Mouse (Mus musculus): ENCODE measurements around the gene Slco3a1. TPM values are rescaled to one million over a fixed set of nuclear protein-coding genes. Genes with fewer than 3 reads are reported as not detected.
"Not testable (repeated sequence)": the region's sequence is repeated elsewhere in the genome, so short reads cannot be mapped to it uniquely, and the experiment has no call there.

The Slco3a1 gene
- polyA plus RNA-seq, 1 experiment from 2014 or later: 22.6 TPM

DNA sequence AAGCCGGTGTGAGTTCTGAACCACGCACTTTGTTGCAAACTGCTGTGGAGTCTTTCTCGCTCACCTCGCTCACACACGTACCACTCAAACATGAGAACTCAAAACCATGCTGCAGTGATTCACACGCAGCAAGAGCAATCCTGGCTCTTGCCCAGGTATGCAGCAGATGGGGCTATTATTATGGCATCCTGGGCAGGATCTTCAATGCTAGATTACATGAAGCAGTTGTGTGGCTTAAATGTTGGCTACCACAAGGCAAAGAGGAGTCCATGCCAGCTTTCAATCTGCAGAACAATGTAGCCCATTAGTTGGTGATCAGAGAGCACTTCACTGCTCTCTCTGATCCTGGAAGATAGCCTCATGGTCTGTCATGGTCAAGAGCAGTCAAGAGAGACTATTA, 139.3 kb downstream of the Slco3a1 start:
- Histone ChIP-seq H3K9ac (ENCODE audit: low read depth, low read length) (no peak overlapping the region), H3K4me3 (ENCODE audit: low read depth, low read length) (no peak overlapping the region), H3K4me2 (no peak overlapping the region), H3K27me3 (ENCODE audit: control insufficient read depth, insufficient read depth, low read length) (no peaks in the 10 kb centered on the region), H3K27ac (ENCODE audit: low read depth, low read length) (no peak overlapping the region), H3K36me3 (ENCODE audit: control insufficient read depth, insufficient read depth, low read length) (no peaks in the 10 kb centered on the region), H3K4me1 (ENCODE audit: control insufficient read depth, insufficient read depth, low read length) (no peaks in the 10 kb centered on the region; the same call in 1 of the 2 replicates), H3K9me3 (replicated peaks; ENCODE audit: control insufficient read depth, low read length) (no peaks in the 10 kb centered on the region)
- WGBS (ENCODE audit: insufficient replicate concordance): 92% methylated on average over 6 of the region's 6 CpGs
- no peak for ATAC-seq (replicated peaks; ENCODE audit: insufficient number of reproducible peaks, low FRiP score, low TSS enrichment)

DNA sequence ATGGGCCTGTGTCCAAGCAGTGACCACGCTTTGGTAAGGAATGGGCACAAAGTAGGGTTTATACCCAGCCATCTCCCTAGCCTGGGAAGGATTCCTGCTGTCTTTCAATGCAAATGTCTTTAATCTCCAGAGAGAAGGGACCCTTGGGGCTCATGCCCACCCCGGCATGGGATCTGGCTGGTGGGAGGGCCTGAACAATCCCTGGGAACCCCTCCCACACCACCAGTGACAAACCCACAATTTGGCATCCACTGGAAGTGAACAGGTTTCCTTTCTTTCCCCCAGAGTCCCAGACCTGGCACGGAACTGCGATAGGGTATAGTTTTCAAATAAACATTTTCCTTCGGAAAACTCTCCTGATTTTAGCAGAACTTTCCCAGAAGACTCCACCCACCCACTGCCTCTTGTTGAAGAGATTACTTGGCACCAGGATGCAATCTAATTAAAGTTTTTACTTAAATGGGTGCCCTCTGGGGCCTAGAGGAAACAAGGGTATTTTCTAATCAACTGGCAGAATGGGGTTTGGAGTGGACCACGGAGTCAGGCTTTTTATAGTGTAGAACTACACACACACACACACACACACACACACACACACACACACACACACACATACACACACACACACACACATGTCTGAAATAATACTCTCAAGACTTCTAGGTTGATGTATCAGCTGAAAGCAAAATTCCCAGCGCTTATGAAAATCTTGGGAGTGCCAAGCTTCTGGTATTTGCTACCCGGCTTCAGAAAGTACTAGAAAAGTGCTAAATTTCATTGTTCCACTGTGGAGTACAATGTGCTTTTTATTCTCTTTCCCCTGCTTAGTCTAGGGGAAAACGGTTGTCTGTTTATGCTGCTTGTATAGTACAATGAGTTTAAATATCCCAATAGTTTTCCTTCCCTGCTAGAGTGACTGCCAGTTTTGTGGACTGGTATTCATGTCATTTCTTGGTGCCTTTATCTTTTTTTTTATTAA, 140.6 kb downstream of the Slco3a1 start:
- Histone ChIP-seq H3K4me1 (ENCODE audit: control insufficient read depth, insufficient read depth, low read length) (peaks cover 6% of the 10 kb centered on the region), H3K4me3 (ENCODE audit: low read depth, low read length) (no peak overlapping the region), H3K27ac (ENCODE audit: low read depth, low read length) (no peak overlapping the region), H3K27me3 (ENCODE audit: control insufficient read depth, insufficient read depth, low read length) (no peaks in the 10 kb centered on the region), H3K36me3 (ENCODE audit: control insufficient read depth, insufficient read depth, low read length) (no peaks in the 10 kb centered on the region), H3K9ac (ENCODE audit: low read depth, low read length) (no peak overlapping the region), H3K4me2 (no peak overlapping the region), H3K9me3 (replicated peaks; ENCODE audit: control insufficient read depth, low read length) (no peaks in the 10 kb centered on the region)
- no peak for ATAC-seq (replicated peaks; ENCODE audit: insufficient number of reproducible peaks, low FRiP score, low TSS enrichment)
- WGBS (ENCODE audit: insufficient replicate concordance): 69% methylated on average over 9 of the region's 9 CpGs

DNA sequence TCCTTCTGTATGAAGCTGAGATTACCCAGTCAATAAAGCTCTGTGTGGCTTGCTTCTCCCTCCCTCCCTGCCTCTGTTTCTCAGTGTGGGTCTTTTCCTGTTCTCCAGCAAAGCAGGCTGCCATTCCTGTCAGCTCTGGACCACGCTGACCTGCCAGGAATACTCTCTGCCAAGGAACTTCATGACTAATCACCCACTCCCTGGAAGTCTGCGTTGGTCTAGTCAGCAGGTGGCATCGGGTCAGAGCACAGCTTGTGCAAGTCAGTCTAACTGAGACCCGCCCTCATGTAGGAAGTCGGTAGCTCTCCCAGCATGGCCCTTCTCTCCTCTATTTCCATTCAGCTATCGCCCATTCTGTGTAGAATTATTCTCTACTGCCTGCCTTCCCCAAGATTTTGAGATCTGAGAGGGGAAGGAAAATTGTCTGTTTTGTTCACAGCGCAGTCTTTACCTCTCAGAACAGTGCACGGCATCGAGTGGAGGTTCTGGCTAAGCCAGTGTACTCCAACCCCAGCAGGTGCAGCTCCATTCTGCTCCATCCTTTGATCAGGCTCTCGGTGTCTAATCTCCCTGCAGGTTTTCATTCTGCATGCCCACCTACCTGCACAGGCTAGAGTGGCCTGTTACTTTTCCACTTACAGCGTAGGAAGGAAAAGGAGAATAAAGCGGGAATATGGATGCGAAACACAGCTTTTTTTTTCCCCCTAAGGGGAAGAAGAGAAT, 145.8 kb downstream of the Slco3a1 start:
- ATAC-seq (replicated peaks; ENCODE audit: insufficient number of reproducible peaks, low FRiP score, low TSS enrichment): no peak
- Histone ChIP-seq H3K27ac (ENCODE audit: low read depth, low read length) (no peak overlapping the region), H3K9ac (ENCODE audit: low read depth, low read length) (no peak overlapping the region), H3K4me1 (ENCODE audit: control insufficient read depth, insufficient read depth, low read length) (peaks cover 19% of the 10 kb centered on the region), H3K4me3 (ENCODE audit: low read depth, low read length) (no peak overlapping the region), H3K36me3 (ENCODE audit: control insufficient read depth, insufficient read depth, low read length) (no peaks in the 10 kb centered on the region), H3K27me3 (ENCODE audit: control insufficient read depth, insufficient read depth, low read length) (no peaks in the 10 kb centered on the region), H3K4me2 (no peak overlapping the region), H3K9me3 (replicated peaks; ENCODE audit: control insufficient read depth, low read length) (no peaks in the 10 kb centered on the region)
- 62% methylated on average over 13 of the region's 13 CpGs for WGBS (ENCODE audit: insufficient replicate concordance)

DNA sequence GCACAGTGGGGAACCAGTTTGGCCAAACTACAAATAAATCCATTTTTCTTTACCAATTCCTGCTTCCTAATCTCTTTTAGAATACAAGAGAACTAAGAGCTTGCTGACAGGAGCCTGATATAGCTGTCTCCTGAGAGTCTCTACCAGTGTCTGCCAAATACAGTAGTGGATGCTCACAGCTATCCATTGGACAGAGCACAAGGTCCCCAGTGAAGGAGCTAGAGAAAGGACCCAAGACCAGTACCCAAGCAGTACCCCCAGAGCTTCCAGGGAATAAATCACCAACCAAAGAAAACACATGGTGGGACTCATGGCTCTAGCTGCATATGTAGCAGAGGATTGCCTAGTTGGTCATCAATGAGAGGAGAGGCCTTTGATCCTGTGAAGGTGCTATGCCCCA, 146.7 kb downstream of the Slco3a1 start:
- not testable (repeated sequence) for H3K4me2 ChIP-seq; H3K9me3 ChIP-seq (replicated peaks; ENCODE audit: control insufficient read depth, low read length); H3K27ac ChIP-seq (ENCODE audit: low read depth, low read length); H3K9ac ChIP-seq (ENCODE audit: low read depth, low read length); ATAC-seq (replicated peaks; ENCODE audit: insufficient number of reproducible peaks, low FRiP score, low TSS enrichment); H3K36me3 ChIP-seq (ENCODE audit: control insufficient read depth, insufficient read depth, low read length); H3K27me3 ChIP-seq (ENCODE audit: control insufficient read depth, insufficient read depth, low read length); H3K4me3 ChIP-seq (ENCODE audit: low read depth, low read length)
- H3K4me1 ChIP-seq (ENCODE audit: control insufficient read depth, insufficient read depth, low read length): peaks cover 19% of the 10 kb centered on the region

DNA sequence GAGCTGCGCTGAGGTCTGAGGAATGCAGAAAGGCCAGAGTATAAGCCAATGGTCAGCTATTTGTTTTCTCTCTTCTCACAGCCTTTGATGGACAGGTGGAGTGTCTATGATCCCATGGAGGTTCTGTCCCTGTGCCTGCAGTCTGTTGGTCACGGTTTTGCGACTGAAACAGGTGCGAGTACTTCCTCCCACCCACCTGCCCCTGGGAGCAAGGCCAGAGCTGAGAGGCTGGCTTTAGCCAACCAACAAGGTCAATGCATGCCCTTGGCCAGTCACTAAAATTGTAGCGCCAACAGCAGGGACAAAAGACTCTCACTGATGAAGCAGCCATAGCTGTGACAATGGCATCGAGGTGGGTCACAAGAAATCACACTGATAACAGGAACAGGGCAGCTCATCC, 154.9 kb downstream of the Slco3a1 start:
- WGBS (ENCODE audit: insufficient replicate concordance): 78% methylated on average over 6 of the region's 6 CpGs
- no peak overlapping the region for H3K4me2 ChIP-seq
- no peaks in the 10 kb centered on the region for H3K9me3 ChIP-seq (replicated peaks; ENCODE audit: control insufficient read depth, low read length)
- H3K36me3 ChIP-seq (ENCODE audit: control insufficient read depth, insufficient read depth, low read length): no peaks in the 10 kb centered on the region
- no peaks in the 10 kb centered on the region for H3K4me1 ChIP-seq (ENCODE audit: control insufficient read depth, insufficient read depth, low read length)
- ATAC-seq (replicated peaks; ENCODE audit: insufficient number of reproducible peaks, low FRiP score, low TSS enrichment): no peak
- no peak overlapping the region for H3K4me3 ChIP-seq (ENCODE audit: low read depth, low read length)
- no peak overlapping the region for H3K27ac ChIP-seq (ENCODE audit: low read depth, low read length)
- no peaks in the 10 kb centered on the region for H3K27me3 ChIP-seq (ENCODE audit: control insufficient read depth, insufficient read depth, low read length)
- H3K9ac ChIP-seq (ENCODE audit: low read depth, low read length): no peak overlapping the region

DNA sequence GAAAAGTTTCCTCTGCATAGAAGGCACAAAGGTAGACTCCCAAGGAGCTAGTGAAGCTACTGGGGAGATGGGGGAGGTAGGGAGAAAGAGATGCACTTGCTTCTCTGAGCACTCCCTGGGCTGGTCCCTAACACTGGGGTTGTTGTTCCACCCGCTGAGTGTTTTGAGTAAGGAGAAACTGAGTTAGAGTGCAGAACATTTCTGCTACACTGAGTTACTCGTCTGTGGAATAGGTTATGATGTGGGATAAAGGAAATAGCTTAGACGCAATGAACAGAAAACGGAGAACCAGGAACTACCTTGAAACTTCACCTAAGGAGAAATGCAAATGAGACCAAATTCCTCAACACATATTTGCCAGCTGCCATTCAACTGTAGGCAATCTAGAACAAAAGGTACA, 155.4 kb downstream of the Slco3a1 start:
- no peak overlapping the region for H3K27ac ChIP-seq (ENCODE audit: low read depth, low read length)
- H3K4me3 ChIP-seq (ENCODE audit: low read depth, low read length): no peak overlapping the region
- H3K4me1 ChIP-seq (ENCODE audit: control insufficient read depth, insufficient read depth, low read length): no peaks in the 10 kb centered on the region
- H3K36me3 ChIP-seq (ENCODE audit: control insufficient read depth, insufficient read depth, low read length): no peaks in the 10 kb centered on the region
- no peaks in the 10 kb centered on the region for H3K27me3 ChIP-seq (ENCODE audit: control insufficient read depth, insufficient read depth, low read length)
- no peak for ATAC-seq (replicated peaks; ENCODE audit: insufficient number of reproducible peaks, low FRiP score, low TSS enrichment)
- WGBS (ENCODE audit: insufficient replicate concordance): 84% methylated on average over 4 of the region's 4 CpGs
- no peak overlapping the region for H3K4me2 ChIP-seq
- no peaks in the 10 kb centered on the region for H3K9me3 ChIP-seq (replicated peaks; ENCODE audit: control insufficient read depth, low read length)
- no peak overlapping the region for H3K9ac ChIP-seq (ENCODE audit: low read depth, low read length)

DNA sequence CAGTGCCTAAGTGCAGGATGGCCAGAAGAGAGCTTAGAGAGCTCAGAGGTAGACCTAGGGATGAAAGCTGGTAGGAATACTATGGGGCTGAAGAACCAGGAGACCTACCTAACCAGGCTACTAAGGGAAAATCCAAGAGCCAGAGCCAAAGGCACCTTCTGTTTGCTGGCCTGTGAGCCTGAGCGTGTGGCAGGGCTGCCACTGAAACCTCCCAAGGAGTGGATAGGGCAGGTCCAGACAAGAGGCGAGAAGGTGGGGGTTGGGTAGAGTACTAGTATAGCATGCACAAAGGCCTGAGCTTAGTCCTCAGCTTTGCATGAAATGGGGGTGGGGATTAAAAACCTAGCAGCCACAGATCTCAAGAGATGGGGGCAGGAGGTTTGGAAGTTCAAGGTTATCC, 156.3 kb downstream of the Slco3a1 start:
- Histone ChIP-seq H3K36me3 (ENCODE audit: control insufficient read depth, insufficient read depth, low read length) (no peaks in the 10 kb centered on the region), H3K4me1 (ENCODE audit: control insufficient read depth, insufficient read depth, low read length) (no peaks in the 10 kb centered on the region), H3K4me3 (ENCODE audit: low read depth, low read length) (no peak overlapping the region), H3K4me2 (no peak overlapping the region), H3K9ac (ENCODE audit: low read depth, low read length) (no peak overlapping the region), H3K9me3 (replicated peaks; ENCODE audit: control insufficient read depth, low read length) (no peaks in the 10 kb centered on the region), H3K27me3 (ENCODE audit: control insufficient read depth, insufficient read depth, low read length) (no peaks in the 10 kb centered on the region), H3K27ac (ENCODE audit: low read depth, low read length) (no peak overlapping the region)
- WGBS (ENCODE audit: insufficient replicate concordance): 55% methylated on average over 2 of the region's 2 CpGs
- ATAC-seq (replicated peaks; ENCODE audit: insufficient number of reproducible peaks, low FRiP score, low TSS enrichment): no peak

DNA sequence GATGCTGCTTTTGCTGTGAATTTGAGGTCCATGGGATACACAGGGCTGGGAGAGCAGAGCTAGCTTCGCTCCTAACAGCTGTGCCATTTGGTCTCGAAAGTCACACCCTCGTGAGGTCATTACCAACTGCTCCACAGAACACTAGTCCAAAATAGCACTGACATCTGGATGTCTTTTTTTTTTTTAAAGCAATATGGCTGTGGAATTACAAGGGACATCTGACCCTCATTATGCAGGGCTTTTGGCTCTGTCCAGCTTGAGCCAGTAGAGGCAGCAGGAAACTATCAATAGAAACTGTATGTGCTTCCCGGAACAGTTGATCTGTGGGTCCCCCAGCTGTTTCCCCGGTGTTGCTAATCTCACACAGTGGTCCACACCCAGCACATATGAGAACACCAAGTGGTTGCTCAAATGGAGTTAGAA, 163.1 kb downstream of the Slco3a1 start:
- no peak for ATAC-seq (replicated peaks; ENCODE audit: insufficient number of reproducible peaks, low FRiP score, low TSS enrichment)
- H3K27ac ChIP-seq (ENCODE audit: low read depth, low read length): no peak overlapping the region

More for the DNA sequence above, 163.1 kb downstream of the Slco3a1 start:
- no peak overlapping the region for H3K9ac ChIP-seq (ENCODE audit: low read depth, low read length)
- H3K4me3 ChIP-seq (ENCODE audit: low read depth, low read length): no peak overlapping the region
- H3K4me2 ChIP-seq: no peak overlapping the region
- H3K36me3 ChIP-seq (ENCODE audit: control insufficient read depth, insufficient read depth, low read length): no peaks in the 10 kb centered on the region
- H3K27me3 ChIP-seq (ENCODE audit: control insufficient read depth, insufficient read depth, low read length): no peaks in the 10 kb centered on the region
- no peaks in the 10 kb centered on the region for H3K9me3 ChIP-seq (replicated peaks; ENCODE audit: control insufficient read depth, low read length)
- peaks cover 4% of the 10 kb centered on the region; the same call in 1 of the 2 replicates for H3K4me1 ChIP-seq (ENCODE audit: control insufficient read depth, insufficient read depth, low read length)
- 47% methylated on average over 5 of the region's 5 CpGs for WGBS (ENCODE audit: insufficient replicate concordance)

All from heart, embryonic 11.5 days (tissue).